Mouse (Mus musculus) heart, embryonic 11.5 days (tissue): Measurements from ENCODE around the gene Ptbp1. TPM values are rescaled to one million over a fixed set of nuclear protein-coding genes. Genes with fewer than 3 reads are reported as not detected.
A peak's percentile ranks its signal among the peaks of the same experiment; 100 is the strongest.

Experiments
- ATAC-seq: fragments of 200-750 bp; cut with Nextera tagmentation; replicated peaks from 2 replicates; pipeline ENCODE4 v1.8.0; 2017; ENCODE audit warnings: moderate library complexity; ENCODE audit not compliant: insufficient number of reproducible peaks, low FRiP score, low TSS enrichment
- H3K27ac ChIP-seq: fragments of 300-500 bp; sonication (generic); 2 replicates; pipeline ENCODE4 v1.5.1; 2014; ENCODE audit warnings: mild to moderate bottlenecking, low read depth, low read length
- H3K27me3 ChIP-seq: fragments of 300-500 bp; sonication (generic); 2 replicates; pipeline ENCODE4 v1.6.1; 2014; ENCODE audit warnings: mild to moderate bottlenecking, low read length, mixed read lengths; ENCODE audit not compliant: control insufficient read depth, insufficient read depth
- H3K36me3 ChIP-seq: fragments of 300-500 bp; sonication (generic); 2 replicates; pipeline ENCODE4 v1.6.1; 2014; ENCODE audit warnings: mild to moderate bottlenecking, low read length, moderate library complexity, mixed read lengths; ENCODE audit not compliant: control insufficient read depth, insufficient read depth
- H3K4me1 ChIP-seq: fragments of 300-500 bp; sonication (generic); 2 replicates; pipeline ENCODE4 v1.6.1; 2014; ENCODE audit warnings: low read length; ENCODE audit not compliant: control insufficient read depth, insufficient read depth
- H3K4me2 ChIP-seq: fragments of 300-500 bp; sonication (generic); 2 replicates; pipeline ENCODE4 v1.6.1; 2014; ENCODE audit warnings: mild to moderate bottlenecking, moderate library complexity
- H3K4me3 ChIP-seq: fragments of 300-500 bp; sonication (generic); 2 replicates; pipeline ENCODE4 v1.5.1; 2014; ENCODE audit warnings: low read depth, low read length
- H3K9ac ChIP-seq: fragments of 300-500 bp; sonication (generic); 2 replicates; pipeline ENCODE4 v1.6.1; 2014; ENCODE audit warnings: mild to moderate bottlenecking, low read depth, low read length, moderate library complexity
- H3K9me3 ChIP-seq: fragments of 300-500 bp; sonication (generic); replicated peaks from 2 replicates; pipeline ENCODE4 v1.6.1; 2016; ENCODE audit warnings: low read length; ENCODE audit not compliant: control insufficient read depth
- WGBS: fragments of 180-500 bp; shearing (Covaris S2); extraction: QIAGEN DNeasy Blood & Tissue Kit; methylation state at CpG from one replicate; pipeline ENCODE4 v1.1.7; 2014; ENCODE audit not compliant: insufficient replicate concordance; 5-methylcytosine and 5-hydroxymethylcytosine counted together
- polyA plus RNA-seq: library from polyadenylated mRNA; unstranded; fragments of >200 nt; fragmentation: Nextera tagmentation; extraction: Ambion mirVana; gene quantifications from 2 replicates; pipeline ENCODE4 v1.2.1, GENCODE M21; 2014

Ptbp1 gene
- polyA plus RNA-seq, 1 experiment from 2014 or later, result 112 TPM

DNA sequence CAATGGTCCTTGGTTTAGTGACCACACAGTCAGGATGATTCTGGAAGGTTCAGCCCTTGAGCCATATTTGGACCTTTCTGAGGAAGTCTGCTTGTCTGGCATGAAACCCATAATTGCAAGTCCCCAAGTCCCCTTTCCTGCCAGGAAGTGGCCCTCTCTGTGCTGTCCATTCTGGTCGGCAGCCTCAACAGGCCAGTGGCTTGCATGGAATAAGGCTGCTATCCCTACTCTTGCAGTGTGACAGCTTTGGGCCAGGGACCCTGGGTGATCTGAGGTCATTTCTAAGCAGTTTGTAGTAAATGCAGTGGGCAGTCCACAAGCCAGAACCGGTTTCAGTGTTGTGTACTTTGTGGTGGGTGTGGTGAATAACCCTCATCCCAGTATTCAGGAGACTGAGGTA is 16.1 kb upstream of the Ptbp1 start:
- Histone ChIP-seq H3K27me3 (no peaks in the 10 kb centered on the region), H3K9me3 (peaks cover 3% of the 10 kb centered on the region; the same call in 1 of the 2 replicates), H3K4me1 (peaks cover 12% of the 10 kb centered on the region), H3K9ac (no peak overlapping the region), H3K27ac (no peak overlapping the region), H3K4me2 (no peak overlapping the region), H3K36me3 (no peaks in the 10 kb centered on the region), H3K4me3 (no peak overlapping the region)
- WGBS, result 54% methylated on average over 2 of the region's 2 CpGs
- ATAC-seq, result no peak

DNA sequence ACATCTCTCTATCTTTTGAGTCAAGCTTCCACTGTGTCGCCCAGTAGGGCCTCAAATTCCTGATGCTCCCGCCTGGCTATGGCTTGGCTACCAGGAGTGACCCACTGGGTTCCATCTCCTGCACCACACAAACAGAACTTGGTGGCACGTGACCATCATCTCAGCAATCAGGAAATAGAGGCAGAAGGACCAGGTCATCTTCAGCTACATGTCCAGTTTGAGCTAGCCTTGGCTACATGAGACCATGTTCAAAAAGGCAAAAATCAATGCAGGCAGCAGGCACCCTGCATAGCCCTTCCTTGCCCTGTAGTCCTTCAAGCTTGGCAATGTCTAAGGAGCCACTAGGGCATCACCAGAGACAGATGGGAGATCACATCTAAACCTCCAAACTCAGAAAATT is 14.1 kb upstream of the Ptbp1 start:
- Histone ChIP-seq H3K36me3 (no peaks in the 10 kb centered on the region), H3K4me3 (no peak overlapping the region), H3K9me3 (peaks cover 3% of the 10 kb centered on the region; the same call in 1 of the 2 replicates), H3K27me3 (no peaks in the 10 kb centered on the region), H3K4me2 (0 out of 2 replicates have a peak overlapping the region, but pooled peaks have one; percentile 91), H3K9ac (no peak overlapping the region), H3K27ac (peak overlapping the region; percentile 88), H3K4me1 (peaks cover 12% of the 10 kb centered on the region)
- WGBS, result 87% methylated on average over 3 of the region's 3 CpGs
- no peak for ATAC-seq

DNA sequence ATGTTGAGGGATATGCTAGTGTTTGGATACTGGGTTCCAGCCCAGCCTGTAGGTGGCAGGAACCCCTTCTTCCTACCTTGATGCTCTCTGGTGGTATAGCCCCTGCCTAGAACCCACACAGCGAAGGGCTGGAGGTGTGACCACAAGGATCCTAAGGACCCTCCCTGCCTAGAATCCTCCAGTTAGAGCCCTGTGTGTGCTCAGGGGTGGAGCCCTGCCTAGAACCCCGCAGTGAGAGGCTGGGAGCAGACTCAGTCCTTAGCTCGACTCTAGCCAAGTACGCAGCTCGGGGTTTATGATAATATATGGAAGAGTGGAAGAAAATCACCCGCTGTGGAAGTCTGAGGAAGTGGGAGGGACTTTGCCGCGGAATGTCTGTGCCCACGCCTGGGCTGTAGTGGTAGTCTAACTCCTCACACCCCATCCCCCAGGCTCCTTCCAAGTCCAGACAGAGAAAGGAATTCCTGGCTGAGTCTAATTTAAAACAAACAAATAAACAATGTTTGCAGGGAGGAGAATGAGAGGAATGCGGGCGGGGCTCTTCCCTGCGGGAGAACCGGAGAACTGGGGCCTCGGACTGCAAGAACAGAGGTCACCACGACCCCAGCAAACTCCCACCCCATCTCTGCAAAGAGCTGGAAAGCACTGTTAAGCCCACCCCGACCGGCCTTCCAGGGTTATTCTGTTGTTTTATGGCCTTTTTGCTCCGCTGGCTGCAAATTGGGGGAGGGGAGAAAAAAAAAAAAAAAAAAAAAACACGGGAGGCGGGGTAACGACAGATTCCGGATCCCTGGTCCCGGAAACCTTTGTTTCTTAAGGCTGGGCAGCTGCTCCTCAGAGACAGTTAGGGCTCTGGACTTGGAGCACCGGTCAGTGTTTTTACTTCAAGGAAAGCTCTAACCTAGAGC is 13.3 kb upstream of the Ptbp1 start:
- peaks cover 3% of the 10 kb centered on the region; the same call in 1 of the 2 replicates for H3K9me3 ChIP-seq
- H3K4me1 ChIP-seq, result peaks cover 12% of the 10 kb centered on the region
- peak overlapping the region; percentile 91 for H3K4me2 ChIP-seq
- peak overlapping the region; percentile 75 for H3K9ac ChIP-seq
- no peaks in the 10 kb centered on the region for H3K27me3 ChIP-seq
- H3K4me3 ChIP-seq, result peak overlapping the region; percentile 50
- peak; percentile 80 for ATAC-seq
- under 1% methylated on average over 24 of the region's 24 CpGs for WGBS
- no peaks in the 10 kb centered on the region for H3K36me3 ChIP-seq
- peak overlapping the region; percentile 88 for H3K27ac ChIP-seq

DNA sequence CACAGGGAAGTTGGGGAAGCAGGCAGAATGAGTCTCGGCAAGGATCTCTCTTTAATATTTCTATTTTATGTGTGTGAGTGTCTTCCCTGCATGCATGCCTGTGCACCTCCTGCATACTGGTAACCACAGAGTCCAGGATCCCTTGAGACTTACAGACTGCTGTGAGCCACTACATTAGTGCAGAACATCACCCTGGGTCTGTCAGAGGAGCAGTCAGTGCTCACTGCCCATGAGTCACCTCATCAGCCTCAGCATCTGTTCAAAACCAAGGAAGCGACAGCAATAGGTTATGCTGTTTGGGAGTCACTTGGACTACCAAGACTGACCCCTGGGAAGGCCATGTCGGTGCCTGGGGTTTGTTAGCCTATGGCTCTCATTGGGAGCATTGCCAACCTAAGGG is 11.9 kb upstream of the Ptbp1 start:
- Histone ChIP-seq H3K27ac (no peak overlapping the region), H3K4me2 (no peak overlapping the region), H3K9me3 (no peaks in the 10 kb centered on the region), H3K27me3 (no peaks in the 10 kb centered on the region), H3K36me3 (no peaks in the 10 kb centered on the region), H3K9ac (no peak overlapping the region), H3K4me1 (peaks cover 17% of the 10 kb centered on the region), H3K4me3 (no peak overlapping the region)
- ATAC-seq, result no peak
- WGBS, result 59% methylated on average over 3 of the region's 3 CpGs

DNA sequence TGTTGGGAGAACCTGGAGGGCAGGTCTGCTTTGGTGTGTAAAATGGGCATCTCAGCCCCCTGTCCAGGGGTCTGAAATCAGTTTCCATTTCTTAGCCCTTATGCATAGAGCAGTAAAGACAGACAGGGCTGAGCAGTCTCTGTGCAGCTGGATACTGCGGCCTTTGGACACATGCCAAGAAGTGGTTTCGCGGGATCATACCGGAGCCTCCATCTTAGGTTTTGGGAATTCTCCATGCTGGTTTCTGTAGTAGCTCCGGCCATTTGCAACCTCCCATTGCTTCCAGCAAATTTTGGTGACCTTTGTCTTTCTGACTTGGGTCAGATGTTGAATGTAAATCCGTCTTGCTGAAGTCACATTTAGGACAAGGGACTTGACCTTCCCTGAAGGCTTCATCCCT is 10.8 kb upstream of the Ptbp1 start:
- ATAC-seq, result no peak
- Histone ChIP-seq H3K4me1 (peaks cover 17% of the 10 kb centered on the region), H3K9ac (no peak overlapping the region), H3K27ac (no peak overlapping the region), H3K4me2 (no peak overlapping the region), H3K27me3 (no peaks in the 10 kb centered on the region), H3K36me3 (no peaks in the 10 kb centered on the region), H3K4me3 (no peak overlapping the region), H3K9me3 (no peaks in the 10 kb centered on the region)
- 75% methylated on average over 6 of the region's 6 CpGs for WGBS

DNA sequence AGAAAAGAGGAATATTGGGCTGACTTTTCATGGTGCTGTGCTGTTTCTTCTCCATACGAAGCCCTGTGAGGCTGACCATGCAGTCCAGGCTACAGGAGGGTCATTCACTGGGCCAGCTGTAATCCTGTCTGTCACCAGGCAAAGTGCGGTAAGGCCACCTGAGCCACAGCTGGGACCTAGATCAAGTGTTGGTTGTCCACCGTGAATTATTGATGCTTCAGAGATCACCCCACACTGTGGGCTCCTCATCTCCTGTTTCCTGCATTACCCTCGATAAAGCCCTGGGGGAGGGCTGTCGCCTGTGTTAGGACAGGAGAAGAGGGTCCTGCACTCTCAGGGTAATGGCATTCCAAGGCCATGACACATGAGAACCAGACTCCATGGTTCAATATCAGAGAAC is 7.7 kb upstream of the Ptbp1 start:
- Histone ChIP-seq H3K27ac (no peak overlapping the region), H3K27me3 (no peaks in the 10 kb centered on the region), H3K4me2 (no peak overlapping the region), H3K4me3 (no peak overlapping the region), H3K9ac (no peak overlapping the region), H3K9me3 (no peaks in the 10 kb centered on the region), H3K4me1 (peaks cover 19% of the 10 kb centered on the region), H3K36me3 (no peaks in the 10 kb centered on the region)
- 43% methylated on average over 5 of the region's 5 CpGs for WGBS
- ATAC-seq, result no peak

DNA sequence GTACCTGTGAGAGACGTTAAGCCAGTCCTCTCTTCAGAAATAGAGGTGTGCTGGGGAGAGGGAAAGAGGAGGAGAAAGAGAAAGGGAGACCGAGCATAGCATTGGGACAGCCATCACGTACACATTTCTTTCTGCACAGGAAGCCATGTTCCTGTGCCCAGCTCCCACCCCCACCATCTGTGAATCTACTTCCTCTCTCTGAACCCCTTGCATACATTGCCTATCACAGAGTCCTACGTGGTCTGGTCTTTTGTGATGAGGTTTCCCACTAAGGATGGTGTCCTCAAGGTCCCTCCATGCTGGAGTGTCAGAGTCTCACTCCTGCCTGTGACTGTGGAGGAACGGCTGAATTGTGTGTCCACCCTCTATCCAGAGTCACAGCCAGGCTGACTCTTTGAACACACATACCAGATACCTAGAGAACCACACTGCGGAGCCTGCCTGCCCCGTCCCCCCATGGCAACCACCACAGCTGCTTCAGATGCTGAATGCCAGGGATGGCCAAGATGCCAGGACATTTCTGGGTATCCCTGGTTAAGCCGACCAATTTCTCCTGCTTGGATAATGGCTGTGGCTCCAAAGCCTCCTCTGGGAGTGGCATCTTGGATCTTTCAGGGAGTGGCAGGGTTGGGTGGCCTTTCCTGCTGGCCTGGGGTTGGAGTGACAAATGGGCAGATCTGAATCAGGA is 4.1 kb upstream of the Ptbp1 start:
- Histone ChIP-seq H3K9ac (no peak overlapping the region; the same call in 1 of the 2 replicates), H3K4me3 (no peak overlapping the region), H3K4me2 (no peak overlapping the region), H3K27ac (peak overlapping the region; percentile 29), H3K36me3 (no peaks in the 10 kb centered on the region), H3K9me3 (no peaks in the 10 kb centered on the region), H3K4me1 (peaks cover 29% of the 10 kb centered on the region), H3K27me3 (no peaks in the 10 kb centered on the region)
- no peak for ATAC-seq
- 76% methylated on average over 8 of the region's 8 CpGs for WGBS

DNA sequence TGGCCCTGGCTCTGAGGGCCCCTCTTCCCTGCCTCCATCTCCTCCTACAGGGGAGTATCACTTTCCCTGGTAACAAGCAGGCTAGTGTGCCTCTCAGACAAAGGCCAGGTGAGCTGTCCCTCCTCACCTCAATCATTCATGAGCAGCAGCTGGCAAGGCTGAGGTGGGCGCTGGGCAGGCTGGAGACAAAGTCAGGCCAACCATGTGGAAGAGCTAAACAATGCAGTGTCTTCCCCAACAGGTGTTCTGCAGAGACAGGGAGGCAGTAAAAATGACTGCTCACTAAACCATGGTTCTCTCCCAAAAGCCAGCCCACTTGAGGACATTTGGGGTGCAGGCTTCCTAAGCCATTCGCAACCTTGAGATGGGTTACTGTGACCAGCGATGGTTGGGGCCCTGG is 2.6 kb upstream of the Ptbp1 start:
- Histone ChIP-seq H3K9ac (peak overlapping the region; percentile 90), H3K4me3 (no peak overlapping the region)

More for the DNA sequence above, 2.6 kb upstream of the Ptbp1 start:
- no peaks in the 10 kb centered on the region for H3K9me3 ChIP-seq
- H3K4me2 ChIP-seq, result peak overlapping the region; percentile 89
- peak overlapping the region; percentile 100 for H3K27ac ChIP-seq
- no peaks in the 10 kb centered on the region for H3K27me3 ChIP-seq
- 85% methylated on average over 3 of the region's 3 CpGs for WGBS
- no peak for ATAC-seq
- H3K36me3 ChIP-seq, result no peaks in the 10 kb centered on the region
- H3K4me1 ChIP-seq, result peaks cover 31% of the 10 kb centered on the region
